Mouse (Mus musculus) hindbrain, embryonic 13.5 days (tissue): ENCODE data around the gene Cartpt. TPM values are rescaled to one million over a fixed set of nuclear protein-coding genes. Genes with fewer than 3 reads are reported as not detected.
"Not testable (repeated sequence)": the region's sequence is repeated elsewhere in the genome, so short reads cannot be mapped to it uniquely, and the experiment has no call there.

Experiments used
- ATAC-seq: fragments of 200-750 bp; cut with Nextera tagmentation; 2 replicates; pipeline ENCODE4 v1.8.0; 2017; ENCODE audit warnings: moderate TSS enrichment; ENCODE audit not compliant: low FRiP score
- H3K27ac ChIP-seq: fragments of 300-500 bp; sonication (generic); 2 replicates; pipeline ENCODE4 v1.5.1; 2015; ENCODE audit warnings: inconsistent platforms, mild to moderate bottlenecking, moderate library complexity
- H3K27me3 ChIP-seq: fragments of 300-500 bp; sonication (generic); 2 replicates; pipeline ENCODE4 v1.6.1; 2015; ENCODE audit warnings: mild to moderate bottlenecking, inconsistent platforms
- H3K36me3 ChIP-seq: fragments of 300-500 bp; sonication (generic); 2 replicates; pipeline ENCODE4 v1.6.1; 2015; ENCODE audit warnings: mild to moderate bottlenecking, inconsistent platforms
- H3K4me1 ChIP-seq: fragments of 300-500 bp; sonication (generic); replicated peaks from 2 replicates; pipeline ENCODE4 v1.6.1; 2015; ENCODE audit warnings: inconsistent platforms
- H3K4me2 ChIP-seq: fragments of 300-500 bp; sonication (generic); 2 replicates; pipeline ENCODE4 v1.6.1; 2015; ENCODE audit warnings: inconsistent platforms, mild to moderate bottlenecking, moderate library complexity
- H3K4me3 ChIP-seq: fragments of 300-500 bp; sonication (generic); 2 replicates; pipeline ENCODE4 v1.5.1; 2015; ENCODE audit warnings: mild to moderate bottlenecking, inconsistent platforms
- H3K9ac ChIP-seq: fragments of 300-500 bp; sonication (generic); 2 replicates; pipeline ENCODE4 v1.6.1; 2015; ENCODE audit warnings: mild to moderate bottlenecking, inconsistent platforms
- H3K9me3 ChIP-seq: fragments of 300-500 bp; sonication (generic); 2 replicates; pipeline ENCODE4 v1.6.1; 2016; ENCODE audit warnings: inconsistent platforms
- WGBS: fragments of 180-500 bp; shearing (Covaris S2); methylation state at CpG from one replicate; pipeline ENCODE4 v1.1.7; 2015; 5-methylcytosine and 5-hydroxymethylcytosine counted together
- polyA plus RNA-seq: library from polyadenylated mRNA; unstranded; fragments of >200 nt; fragmentation: Nextera tagmentation; extraction: Ambion mirVana; gene quantifications from 2 replicates; pipeline ENCODE4 v1.2.1, GENCODE M21; 2015

Cartpt gene
- polyA plus RNA-seq, 1 experiment from 2014 or later, result 18.8 TPM

GRCm38 (mm10) chr13:99853131-99853530 is 47.8 kb downstream of the Cartpt start:
- Histone ChIP-seq H3K27ac (no peak overlapping the region), H3K4me2 (no peak overlapping the region), H3K9ac (no peak overlapping the region), H3K27me3 (no peaks in the 10 kb centered on the region), H3K4me3 (no peak overlapping the region), H3K36me3 (no peaks in the 10 kb centered on the region), H3K9me3 (no peaks in the 10 kb centered on the region), H3K4me1 (no peaks in the 10 kb centered on the region)
- no peak for ATAC-seq
- 85% methylated on average over 2 of the region's 2 CpGs for WGBS

GRCm38 (mm10) chr13:99852416-99852815 is 48.5 kb downstream of the Cartpt start:
- not testable (repeated sequence) for H3K9ac ChIP-seq, ATAC-seq

GRCm38 (mm10) chr13:99851026-99851425 is 49.9 kb downstream of the Cartpt start:
- 57% methylated on average over 4 of the region's 4 CpGs for WGBS
- no peak overlapping the region for H3K4me3 ChIP-seq
- ATAC-seq, result no peak

More at GRCm38 (mm10) chr13:99852416-99852815, 48.5 kb downstream of the Cartpt start:
- not testable (repeated sequence) for H3K4me3 ChIP-seq, H3K9me3 ChIP-seq, H3K4me2 ChIP-seq, H3K4me1 ChIP-seq, H3K27ac ChIP-seq, H3K36me3 ChIP-seq, H3K27me3 ChIP-seq
- 83% methylated on average over 3 of the region's 3 CpGs for WGBS

GRCm38 (mm10) chr13:99849597-99849996 is 51.3 kb downstream of the Cartpt start:
- ATAC-seq, result no peak
- H3K27ac ChIP-seq, result no peak overlapping the region
- H3K4me1 ChIP-seq, result no peaks in the 10 kb centered on the region
- H3K9ac ChIP-seq, result no peak overlapping the region
- H3K27me3 ChIP-seq, result no peaks in the 10 kb centered on the region
- no peaks in the 10 kb centered on the region for H3K36me3 ChIP-seq
- no peak overlapping the region for H3K4me2 ChIP-seq
- 30% methylated on average over 15 of the region's 15 CpGs for WGBS
- H3K9me3 ChIP-seq, result no peaks in the 10 kb centered on the region
- H3K4me3 ChIP-seq, result no peak overlapping the region

More at GRCm38 (mm10) chr13:99851026-99851425, 49.9 kb downstream of the Cartpt start:
- Histone ChIP-seq H3K36me3 (no peaks in the 10 kb centered on the region), H3K4me2 (no peak overlapping the region), H3K4me1 (no peaks in the 10 kb centered on the region), H3K27ac (no peak overlapping the region), H3K9me3 (no peaks in the 10 kb centered on the region), H3K27me3 (no peaks in the 10 kb centered on the region), H3K9ac (no peak overlapping the region)

Other genes starting within 250 kb of the Cartpt start
- 32.5 and 34.2 TPM in 2 replicates for gene Mccc2, start 114.5 kb upstream of the Cartpt start, polyA plus RNA-seq
- gene Bdp1, start 203.0 kb upstream of the Cartpt start, polyA plus RNA-seq, result 22.5 and 27.0 TPM in 2 replicates
- gene Serf1, start 206.9 kb upstream of the Cartpt start, polyA plus RNA-seq, result 464 and 478 TPM in 2 replicates
- gene Smn1, start 223.8 kb upstream of the Cartpt start, polyA plus RNA-seq, result 47.1 and 51.6 TPM in 2 replicates